Mouse (Mus musculus): ENCODE measurements around the gene Slain1. TPM values are rescaled to one million over a fixed set of nuclear protein-coding genes. Genes with fewer than 3 reads are reported as not detected.
A peak's percentile ranks its signal among the peaks of the same experiment; 100 is the strongest.

The Slain1 gene
- polyA plus RNA-seq, 1 experiment: 18.9 TPM

DNA sequence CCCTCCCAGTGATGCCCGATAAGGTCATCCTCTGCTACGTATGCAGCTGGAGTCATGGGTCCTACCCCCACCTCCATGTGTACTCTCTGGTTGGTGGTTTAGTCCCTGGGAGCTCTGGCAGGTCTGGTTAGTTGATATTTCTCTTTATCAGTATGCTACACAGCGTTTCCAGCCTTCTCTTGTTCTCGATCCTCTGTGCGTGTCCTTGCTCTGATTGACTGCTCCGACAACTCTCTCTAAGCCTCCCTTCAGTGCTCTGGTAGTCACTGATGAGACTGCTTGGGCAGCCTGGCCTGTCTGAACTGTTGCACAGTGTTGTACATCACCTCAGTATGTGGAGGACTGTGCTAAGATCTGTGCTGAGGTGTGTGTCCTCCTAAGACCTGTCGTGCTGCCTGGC is 70.1 kb downstream of the Slain1 start:
- H3K4me1 ChIP-seq (ENCODE audit: control insufficient read depth, insufficient read depth, low read length): no peaks in the 10 kb centered on the region
- H3K36me3 ChIP-seq (ENCODE audit: control insufficient read depth, insufficient read depth, low read length, poor library complexity, severe bottlenecking): no peaks in the 10 kb centered on the region
- no peak overlapping the region for H3K27ac ChIP-seq (ENCODE audit: insufficient read depth, low read length)
- H3K27me3 ChIP-seq (ENCODE audit: control insufficient read depth, insufficient read depth, low read length, poor library complexity, severe bottlenecking): no peaks in the 10 kb centered on the region
- no peaks in the 10 kb centered on the region for H3K9me3 ChIP-seq (replicated peaks; ENCODE audit: control insufficient read depth, insufficient read depth, low read length, poor library complexity, severe bottlenecking)
- no peak for TF ChIP-seq POLR2A (IDR thresholded peaks at IDR 0.05; ENCODE audit: insufficient read depth, low read length)
- no peak for TF ChIP-seq CTCF (IDR thresholded peaks at IDR 0.05; ENCODE audit: low read depth, low read length)
- no peak for TF ChIP-seq EP300 (IDR thresholded peaks at IDR 0.05; ENCODE audit: insufficient read depth, low read depth, low read length)
- no peak overlapping the region for H3K9ac ChIP-seq (ENCODE audit: low read depth, poor library complexity, severe bottlenecking)
- H3K4me3 ChIP-seq (ENCODE audit: low read depth, low read length): no peak overlapping the region

DNA sequence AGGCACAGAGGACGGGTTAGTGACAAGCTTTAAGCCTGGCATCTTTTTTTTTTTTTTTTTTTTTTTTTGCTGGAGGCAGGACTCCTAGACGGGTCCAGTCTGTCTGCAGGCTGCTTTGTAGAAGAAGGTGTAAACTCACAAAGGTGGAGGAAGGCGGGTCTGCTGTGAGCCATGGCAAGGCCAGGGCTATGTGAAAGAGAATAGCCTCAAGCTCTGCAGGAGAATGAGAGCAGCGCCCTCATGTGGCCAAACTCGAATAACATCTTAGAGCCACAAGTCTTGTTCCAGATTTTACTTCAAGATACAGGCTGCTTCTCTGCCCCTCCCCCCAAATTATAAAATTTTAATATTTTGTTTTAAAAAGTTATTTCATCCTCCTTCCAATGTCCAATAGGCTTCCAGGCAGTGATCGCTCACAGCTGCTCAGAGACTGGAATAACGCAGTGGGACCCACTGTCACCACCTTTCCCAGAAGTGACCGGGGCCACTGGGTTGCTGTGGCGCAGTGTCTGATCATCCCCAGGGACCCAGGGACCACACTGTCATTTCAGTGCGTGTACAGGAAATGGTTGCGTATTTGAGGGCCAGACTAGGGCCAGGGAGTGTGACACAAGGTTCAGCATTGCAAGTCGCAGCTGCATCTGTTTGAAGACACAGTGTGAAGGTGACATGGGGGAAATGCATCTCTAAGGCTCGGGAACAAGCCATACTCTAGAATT is 70.8 kb downstream of the Slain1 start:
- H3K27me3 ChIP-seq (ENCODE audit: control insufficient read depth, insufficient read depth, low read length, poor library complexity, severe bottlenecking): no peaks in the 10 kb centered on the region
- H3K4me3 ChIP-seq (ENCODE audit: low read depth, low read length): no peak overlapping the region
- no peaks in the 10 kb centered on the region for H3K4me1 ChIP-seq (ENCODE audit: control insufficient read depth, insufficient read depth, low read length)
- H3K9ac ChIP-seq (ENCODE audit: low read depth, poor library complexity, severe bottlenecking): no peak overlapping the region
- no peak overlapping the region for H3K27ac ChIP-seq (ENCODE audit: insufficient read depth, low read length)
- no peaks in the 10 kb centered on the region for H3K36me3 ChIP-seq (ENCODE audit: control insufficient read depth, insufficient read depth, low read length, poor library complexity, severe bottlenecking)
- no peak for TF ChIP-seq EP300 (IDR thresholded peaks at IDR 0.05; ENCODE audit: insufficient read depth, low read depth, low read length)
- TF ChIP-seq POLR2A (IDR thresholded peaks at IDR 0.05; ENCODE audit: insufficient read depth, low read length): no peak
- peak; percentile 64 for TF ChIP-seq CTCF (IDR thresholded peaks at IDR 0.05; ENCODE audit: low read depth, low read length)
- no peaks in the 10 kb centered on the region for H3K9me3 ChIP-seq (replicated peaks; ENCODE audit: control insufficient read depth, insufficient read depth, low read length, poor library complexity, severe bottlenecking)

DNA sequence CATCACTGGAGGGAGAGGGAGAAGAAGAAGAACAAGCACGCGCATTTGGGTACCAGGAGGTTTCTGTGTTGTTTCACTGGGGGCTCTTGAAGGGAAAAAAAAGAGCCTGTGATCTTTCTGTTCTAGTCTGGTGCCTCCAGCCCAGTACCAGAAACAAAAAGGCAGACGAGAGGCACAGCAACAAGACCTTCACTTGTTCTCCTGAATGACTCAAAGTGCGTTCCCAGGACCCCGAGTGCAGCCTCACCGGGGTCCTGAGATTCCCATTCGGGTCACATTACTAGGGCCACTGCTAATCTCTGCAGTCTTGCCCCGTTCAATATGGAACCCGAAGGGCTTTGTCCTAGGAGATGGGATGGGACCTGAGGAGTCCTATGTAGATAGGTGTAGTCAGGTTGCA is 73.3 kb downstream of the Slain1 start:
- TF ChIP-seq EP300 (IDR thresholded peaks at IDR 0.05; ENCODE audit: insufficient read depth, low read depth, low read length): no peak
- TF ChIP-seq CTCF (IDR thresholded peaks at IDR 0.05; ENCODE audit: low read depth, low read length): no peak
- no peak for TF ChIP-seq POLR2A (IDR thresholded peaks at IDR 0.05; ENCODE audit: insufficient read depth, low read length)
- Histone ChIP-seq H3K36me3 (ENCODE audit: control insufficient read depth, insufficient read depth, low read length, poor library complexity, severe bottlenecking) (no peaks in the 10 kb centered on the region), H3K27ac (ENCODE audit: insufficient read depth, low read length) (no peak overlapping the region)

DNA sequence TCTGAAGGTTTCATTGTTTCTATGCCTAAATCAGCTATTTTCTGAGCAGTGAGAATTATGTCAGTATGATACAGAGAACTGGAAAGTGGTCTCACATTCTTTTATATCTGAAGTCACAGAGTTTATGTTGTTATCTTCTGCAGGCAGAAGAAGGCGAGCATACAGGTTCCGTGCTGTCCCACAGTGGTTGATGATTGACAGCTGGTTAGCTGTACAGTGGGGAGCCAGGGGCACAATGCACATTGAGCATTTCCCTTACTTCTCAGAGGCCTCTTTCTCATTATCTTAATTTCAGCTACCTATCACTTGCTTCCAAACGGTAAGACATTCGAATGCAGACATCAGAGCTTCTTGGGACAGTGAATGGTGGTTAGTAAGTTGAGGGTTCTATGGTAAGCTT is 73.8 kb downstream of the Slain1 start:
- no peaks in the 10 kb centered on the region for H3K9me3 ChIP-seq (replicated peaks; ENCODE audit: control insufficient read depth, insufficient read depth, low read length, poor library complexity, severe bottlenecking)
- H3K4me3 ChIP-seq (ENCODE audit: low read depth, low read length): no peak overlapping the region
- H3K4me1 ChIP-seq (ENCODE audit: control insufficient read depth, insufficient read depth, low read length): no peaks in the 10 kb centered on the region
- no peaks in the 10 kb centered on the region for H3K36me3 ChIP-seq (ENCODE audit: control insufficient read depth, insufficient read depth, low read length, poor library complexity, severe bottlenecking)
- H3K27me3 ChIP-seq (ENCODE audit: control insufficient read depth, insufficient read depth, low read length, poor library complexity, severe bottlenecking): no peaks in the 10 kb centered on the region; the same call in 1 of the 2 replicates
- H3K9ac ChIP-seq (ENCODE audit: low read depth, poor library complexity, severe bottlenecking): no peak overlapping the region
- no peak overlapping the region for H3K27ac ChIP-seq (ENCODE audit: insufficient read depth, low read length)
- TF ChIP-seq EP300 (IDR thresholded peaks at IDR 0.05; ENCODE audit: insufficient read depth, low read depth, low read length) (no peak), POLR2A (IDR thresholded peaks at IDR 0.05; ENCODE audit: insufficient read depth, low read length) (no peak), CTCF (IDR thresholded peaks at IDR 0.05; ENCODE audit: low read depth, low read length) (no peak)

More for the DNA sequence above, 73.3 kb downstream of the Slain1 start:
- Histone ChIP-seq H3K27me3 (ENCODE audit: control insufficient read depth, insufficient read depth, low read length, poor library complexity, severe bottlenecking) (no peaks in the 10 kb centered on the region; the same call in 1 of the 2 replicates), H3K9ac (ENCODE audit: low read depth, poor library complexity, severe bottlenecking) (no peak overlapping the region), H3K4me3 (ENCODE audit: low read depth, low read length) (no peak overlapping the region), H3K9me3 (replicated peaks; ENCODE audit: control insufficient read depth, insufficient read depth, low read length, poor library complexity, severe bottlenecking) (no peaks in the 10 kb centered on the region), H3K4me1 (ENCODE audit: control insufficient read depth, insufficient read depth, low read length) (no peaks in the 10 kb centered on the region)

DNA sequence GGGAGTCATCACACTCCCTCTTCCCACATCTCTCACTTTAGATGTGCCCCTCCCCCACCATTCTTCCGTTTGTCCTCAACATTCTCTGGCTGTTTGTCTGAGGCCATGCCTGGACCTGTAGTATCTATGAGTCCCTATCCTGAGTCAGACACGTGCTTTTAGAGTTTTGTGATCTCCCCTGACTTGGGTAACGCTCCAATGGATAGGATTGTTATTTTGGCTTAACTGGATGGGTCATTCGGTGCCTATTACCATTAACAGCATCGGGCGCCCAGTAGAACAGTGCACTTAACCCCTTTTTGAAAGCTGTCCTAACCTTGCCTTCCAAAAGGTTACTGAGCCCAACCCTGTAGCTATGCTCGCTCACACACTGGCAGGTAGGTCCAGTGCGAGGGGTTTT is 78.5 kb downstream of the Slain1 start:
- Histone ChIP-seq H3K27ac (ENCODE audit: insufficient read depth, low read length) (no peak overlapping the region), H3K27me3 (ENCODE audit: control insufficient read depth, insufficient read depth, low read length, poor library complexity, severe bottlenecking) (no peaks in the 10 kb centered on the region; the same call in 1 of the 2 replicates), H3K9me3 (replicated peaks; ENCODE audit: control insufficient read depth, insufficient read depth, low read length, poor library complexity, severe bottlenecking) (no peaks in the 10 kb centered on the region), H3K4me1 (ENCODE audit: control insufficient read depth, insufficient read depth, low read length) (no peaks in the 10 kb centered on the region), H3K9ac (ENCODE audit: low read depth, poor library complexity, severe bottlenecking) (no peak overlapping the region), H3K4me3 (ENCODE audit: low read depth, low read length) (no peak overlapping the region), H3K36me3 (ENCODE audit: control insufficient read depth, insufficient read depth, low read length, poor library complexity, severe bottlenecking) (no peaks in the 10 kb centered on the region)
- TF ChIP-seq CTCF (IDR thresholded peaks at IDR 0.05; ENCODE audit: low read depth, low read length) (no peak), EP300 (IDR thresholded peaks at IDR 0.05; ENCODE audit: insufficient read depth, low read depth, low read length) (no peak), POLR2A (IDR thresholded peaks at IDR 0.05; ENCODE audit: insufficient read depth, low read length) (no peak)

DNA sequence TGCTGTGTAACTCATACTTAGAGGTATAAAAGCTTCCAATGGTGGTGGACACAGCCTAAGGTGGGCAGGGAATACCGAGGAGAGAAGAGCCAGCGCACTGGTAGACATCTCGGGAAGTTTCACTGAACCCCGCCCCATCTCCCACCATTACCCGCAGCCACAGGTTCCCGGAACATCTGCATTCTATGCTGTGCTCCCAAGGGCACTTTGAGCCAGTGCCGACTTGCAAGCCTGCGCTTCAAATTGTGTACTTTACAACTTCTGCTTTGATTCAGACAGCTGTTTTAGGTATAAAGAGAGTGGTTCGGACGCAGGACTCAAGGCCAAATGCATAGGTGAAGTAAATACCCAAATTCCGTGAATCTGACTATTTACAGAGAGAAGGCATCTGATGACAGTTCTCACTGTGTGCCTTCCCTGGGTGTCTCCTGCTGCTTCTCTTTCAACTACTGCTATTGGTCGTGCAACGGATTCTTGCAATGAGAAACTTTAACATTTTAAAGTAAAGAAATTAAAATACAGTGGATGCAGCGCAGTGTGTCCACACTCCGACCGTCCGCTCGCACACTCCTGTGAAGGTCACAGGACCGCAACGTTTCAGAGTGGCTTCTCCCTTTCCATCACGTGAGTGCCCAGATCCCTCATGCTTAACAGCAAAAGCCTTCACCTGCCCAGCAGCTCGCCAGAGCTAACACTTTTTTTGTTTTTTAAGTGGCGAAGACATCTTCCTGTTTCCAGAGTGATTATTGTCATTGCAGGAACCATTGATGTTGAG is 79.1 kb downstream of the Slain1 start:
- no peak overlapping the region for H3K27ac ChIP-seq (ENCODE audit: insufficient read depth, low read length)
- H3K4me3 ChIP-seq (ENCODE audit: low read depth, low read length): no peak overlapping the region
- H3K27me3 ChIP-seq (ENCODE audit: control insufficient read depth, insufficient read depth, low read length, poor library complexity, severe bottlenecking): no peaks in the 10 kb centered on the region; the same call in 1 of the 2 replicates
- TF ChIP-seq EP300 (IDR thresholded peaks at IDR 0.05; ENCODE audit: insufficient read depth, low read depth, low read length): no peak
- no peak for TF ChIP-seq CTCF (IDR thresholded peaks at IDR 0.05; ENCODE audit: low read depth, low read length)
- no peak for TF ChIP-seq POLR2A (IDR thresholded peaks at IDR 0.05; ENCODE audit: insufficient read depth, low read length)
- H3K36me3 ChIP-seq (ENCODE audit: control insufficient read depth, insufficient read depth, low read length, poor library complexity, severe bottlenecking): no peaks in the 10 kb centered on the region
- no peaks in the 10 kb centered on the region for H3K4me1 ChIP-seq (ENCODE audit: control insufficient read depth, insufficient read depth, low read length)
- no peaks in the 10 kb centered on the region for H3K9me3 ChIP-seq (replicated peaks; ENCODE audit: control insufficient read depth, insufficient read depth, low read length, poor library complexity, severe bottlenecking)
- no peak overlapping the region for H3K9ac ChIP-seq (ENCODE audit: low read depth, poor library complexity, severe bottlenecking)
